Mouse (Mus musculus): ENCODE results near the gene Hoxd13.

Gene Hoxd13

GRCm38 (mm10) chr2:74694066-74694465, 26.0 kb downstream of the Hoxd13 start:
- no peak for DNase-seq (ENCODE audit: inconsistent ontology term)

GRCm38 (mm10) chr2:74695383-74695782, 27.3 kb downstream of the Hoxd13 start:
- no peak for DNase-seq (ENCODE audit: inconsistent ontology term)

GRCm38 (mm10) chr2:74695813-74696430, 27.8 kb downstream of the Hoxd13 start:
- DNase-seq (ENCODE audit: inconsistent ontology term) = no peak

- no peak for DNase-seq (ENCODE audit: inconsistent ontology term)
These were observed 28.6 kb downstream of the Hoxd13 start for GRCm38 (mm10) chr2:74696442-74697335.

- DNase-seq (ENCODE audit: inconsistent ontology term) = no peak
These were observed 29.5 kb downstream of the Hoxd13 start, which contains the start of gene Hoxd9 for GRCm38 (mm10) chr2:74697567-74698121. TSS of gene Hoxd9 (plus strand) at chr2:74697727.

- no peak for DNase-seq (ENCODE audit: inconsistent ontology term)
These were observed 30.3 kb downstream of the Hoxd13 start for GRCm38 (mm10) chr2:74698201-74699052.

- no peak for DNase-seq (ENCODE audit: inconsistent ontology term)
These were observed 30.9 kb downstream of the Hoxd13 start for GRCm38 (mm10) chr2:74699053-74699430.

GRCm38 (mm10) chr2:74699664-74700545, 31.8 kb downstream of the Hoxd13 start:
- no peak for DNase-seq (ENCODE audit: inconsistent ontology term)

- DNase-seq (ENCODE audit: inconsistent ontology term) = no peak
These were observed 32.5 kb downstream of the Hoxd13 start for GRCm38 (mm10) chr2:74700546-74701112.

GRCm38 (mm10) chr2:74701949-74702819, 34.1 kb downstream of the Hoxd13 start:
- no peak for DNase-seq (ENCODE audit: inconsistent ontology term)

GRCm38 (mm10) chr2:74702820-74703219, 34.7 kb downstream of the Hoxd13 start:
- no peak for DNase-seq (ENCODE audit: inconsistent ontology term)

GRCm38 (mm10) chr2:74703317-74703716, 35.2 kb downstream of the Hoxd13 start:
- no peak for DNase-seq (ENCODE audit: inconsistent ontology term)

GRCm38 (mm10) chr2:74703720-74704392, 35.7 kb downstream of the Hoxd13 start:
- no peak for DNase-seq (ENCODE audit: inconsistent ontology term)

- DNase-seq (ENCODE audit: inconsistent ontology term) = no peak
These were observed 36.4 kb downstream of the Hoxd13 start, which contains the start of gene Hoxd8 for GRCm38 (mm10) chr2:74704393-74704998. TSS of gene Hoxd8 (plus strand) at chr2:74704615.

GRCm38 (mm10) chr2:74704999-74705466, 36.9 kb downstream of the Hoxd13 start:
- DNase-seq (ENCODE audit: inconsistent ontology term) = no peak

GRCm38 (mm10) chr2:74705467-74706089, 37.5 kb downstream of the Hoxd13 start:
- no peak for DNase-seq (ENCODE audit: inconsistent ontology term)

GRCm38 (mm10) chr2:74706393-74706960, 38.4 kb downstream of the Hoxd13 start:
- no peak for DNase-seq (ENCODE audit: inconsistent ontology term)

Measured in Muller cell, postnatal 12 days (primary cell).